Mouse (Mus musculus): ENCODE data around the gene Sar1a. TPM values are rescaled to one million over a fixed set of nuclear protein-coding genes. Genes with fewer than 3 reads are reported as not detected.

Sar1a gene
- polyA plus RNA-seq, 1 experiment from 2014 or later = 238 TPM

GRCm38 (mm10) chr10:61715462-61715837, 35.4 kb downstream of the Sar1a start:
- ATAC-seq (replicated peaks; ENCODE audit: low FRiP score) (peak; percentile 27; the same call in 1 of the 2 replicates), DNase-seq (ENCODE audit: low spot score) (no peak)

GRCm38 (mm10) chr10:61715996-61716864, 36.1 kb downstream of the Sar1a start:
- H3K4me1 ChIP-seq (replicated peaks; ENCODE audit: control insufficient read depth, insufficient read depth, low read length) = no peaks in the 10 kb centered on the region
- 77% methylated on average over 7 of the region's 7 CpGs for WGBS
- H3K4me2 ChIP-seq (ENCODE audit: low read depth, low read length, severe bottlenecking) = no peak overlapping the region; the same call in 1 of the 2 replicates
- no peaks in the 10 kb centered on the region for H3K9me3 ChIP-seq (ENCODE audit: control insufficient read depth, low read length)
- no peak overlapping the region for H3K9ac ChIP-seq (ENCODE audit: low read length)
- H3K4me3 ChIP-seq (ENCODE audit: low read depth, low read length) = no peak overlapping the region
- no peak for DNase-seq (ENCODE audit: low spot score)
- H3K36me3 ChIP-seq (ENCODE audit: control insufficient read depth, insufficient read depth, low read length) = no peaks in the 10 kb centered on the region
- no peak for ATAC-seq (replicated peaks; ENCODE audit: low FRiP score)
- no peak overlapping the region for H3K27ac ChIP-seq (ENCODE audit: low read depth, low read length)
- H3K27me3 ChIP-seq (ENCODE audit: control insufficient read depth, insufficient read depth, low read length) = peaks cover 4% of the 10 kb centered on the region

More at GRCm38 (mm10) chr10:61715462-61715837, 35.4 kb downstream of the Sar1a start:
- no peaks in the 10 kb centered on the region for H3K36me3 ChIP-seq (ENCODE audit: control insufficient read depth, insufficient read depth, low read length)
- H3K27me3 ChIP-seq (ENCODE audit: control insufficient read depth, insufficient read depth, low read length) = peaks cover 4% of the 10 kb centered on the region
- H3K27ac ChIP-seq (ENCODE audit: low read depth, low read length) = no peak overlapping the region
- H3K9ac ChIP-seq (ENCODE audit: low read length) = peak overlapping the region; percentile 50
- no peaks in the 10 kb centered on the region for H3K4me1 ChIP-seq (replicated peaks; ENCODE audit: control insufficient read depth, insufficient read depth, low read length)
- H3K4me2 ChIP-seq (ENCODE audit: low read depth, low read length, severe bottlenecking) = peak overlapping the region; percentile 60
- H3K9me3 ChIP-seq (ENCODE audit: control insufficient read depth, low read length) = no peaks in the 10 kb centered on the region
- WGBS = 6% methylated on average over 11 of the region's 11 CpGs
- peak overlapping the region; percentile 44 for H3K4me3 ChIP-seq (ENCODE audit: low read depth, low read length)

- DNase-seq (ENCODE audit: low spot score) = no peak
- H3K27me3 ChIP-seq (ENCODE audit: control insufficient read depth, insufficient read depth, low read length) = peaks cover 4% of the 10 kb centered on the region
- no peak overlapping the region for H3K9ac ChIP-seq (ENCODE audit: low read length)
- no peak overlapping the region for H3K27ac ChIP-seq (ENCODE audit: low read depth, low read length)
- no peak overlapping the region for H3K4me2 ChIP-seq (ENCODE audit: low read depth, low read length, severe bottlenecking)
- H3K9me3 ChIP-seq (ENCODE audit: control insufficient read depth, low read length) = no peaks in the 10 kb centered on the region
- no peak overlapping the region for H3K4me3 ChIP-seq (ENCODE audit: low read depth, low read length)
- ATAC-seq (replicated peaks; ENCODE audit: low FRiP score) = no peak
- 90% methylated on average over 12 of the region's 12 CpGs for WGBS
- no peaks in the 10 kb centered on the region for H3K4me1 ChIP-seq (replicated peaks; ENCODE audit: control insufficient read depth, insufficient read depth, low read length)
- no peaks in the 10 kb centered on the region for H3K36me3 ChIP-seq (ENCODE audit: control insufficient read depth, insufficient read depth, low read length)
These were observed 37.6 kb downstream of the Sar1a start for GRCm38 (mm10) chr10:61717406-61718296.

GRCm38 (mm10) chr10:61720331-61720730, 40.2 kb downstream of the Sar1a start:
- DNase-seq (ENCODE audit: low spot score) (no peak), ATAC-seq (replicated peaks; ENCODE audit: low FRiP score) (no peak)
- Histone ChIP-seq H3K27ac (ENCODE audit: low read depth, low read length) (no peak overlapping the region), H3K4me3 (ENCODE audit: low read depth, low read length) (no peak overlapping the region), H3K9ac (ENCODE audit: low read length) (no peak overlapping the region), H3K27me3 (ENCODE audit: control insufficient read depth, insufficient read depth, low read length) (peaks cover 2% of the 10 kb centered on the region; the same call in 1 of the 2 replicates), H3K9me3 (ENCODE audit: control insufficient read depth, low read length) (no peaks in the 10 kb centered on the region), H3K36me3 (ENCODE audit: control insufficient read depth, insufficient read depth, low read length) (no peaks in the 10 kb centered on the region), H3K4me2 (ENCODE audit: low read depth, low read length, severe bottlenecking) (no peak overlapping the region), H3K4me1 (replicated peaks; ENCODE audit: control insufficient read depth, insufficient read depth, low read length) (no peaks in the 10 kb centered on the region)
- 91% methylated on average over 7 of the region's 7 CpGs for WGBS

- ATAC-seq (replicated peaks; ENCODE audit: low FRiP score) (no peak), DNase-seq (ENCODE audit: low spot score) (no peak)
- H3K9me3 ChIP-seq (ENCODE audit: control insufficient read depth, low read length) = no peaks in the 10 kb centered on the region
These were observed 42.1 kb downstream of the Sar1a start for GRCm38 (mm10) chr10:61722215-61722614.

GRCm38 (mm10) chr10:61723271-61723670, 43.2 kb downstream of the Sar1a start:
- no peaks in the 10 kb centered on the region for H3K27me3 ChIP-seq (ENCODE audit: control insufficient read depth, insufficient read depth, low read length)
- 80% methylated on average over 6 of the region's 6 CpGs for WGBS
- no peak overlapping the region for H3K27ac ChIP-seq (ENCODE audit: low read depth, low read length)
- no peak overlapping the region for H3K4me2 ChIP-seq (ENCODE audit: low read depth, low read length, severe bottlenecking)
- H3K9me3 ChIP-seq (ENCODE audit: control insufficient read depth, low read length) = no peaks in the 10 kb centered on the region
- no peak overlapping the region for H3K9ac ChIP-seq (ENCODE audit: low read length)
- no peak overlapping the region for H3K4me3 ChIP-seq (ENCODE audit: low read depth, low read length)
- H3K4me1 ChIP-seq (replicated peaks; ENCODE audit: control insufficient read depth, insufficient read depth, low read length) = no peaks in the 10 kb centered on the region
- DNase-seq (ENCODE audit: low spot score) (no peak), ATAC-seq (replicated peaks; ENCODE audit: low FRiP score) (no peak)
- H3K36me3 ChIP-seq (ENCODE audit: control insufficient read depth, insufficient read depth, low read length) = no peaks in the 10 kb centered on the region

More at GRCm38 (mm10) chr10:61722215-61722614, 42.1 kb downstream of the Sar1a start:
- H3K4me3 ChIP-seq (ENCODE audit: low read depth, low read length) = no peak overlapping the region
- H3K27ac ChIP-seq (ENCODE audit: low read depth, low read length) = no peak overlapping the region
- 73% methylated on average over 3 of the region's 3 CpGs for WGBS
- no peaks in the 10 kb centered on the region for H3K36me3 ChIP-seq (ENCODE audit: control insufficient read depth, insufficient read depth, low read length)
- H3K27me3 ChIP-seq (ENCODE audit: control insufficient read depth, insufficient read depth, low read length) = no peaks in the 10 kb centered on the region
- H3K4me2 ChIP-seq (ENCODE audit: low read depth, low read length, severe bottlenecking) = no peak overlapping the region
- H3K4me1 ChIP-seq (replicated peaks; ENCODE audit: control insufficient read depth, insufficient read depth, low read length) = no peaks in the 10 kb centered on the region
- no peak overlapping the region for H3K9ac ChIP-seq (ENCODE audit: low read length)

GRCm38 (mm10) chr10:61729181-61729580, 49.1 kb downstream of the Sar1a start:
- WGBS = 87% methylated on average over 11 of the region's 11 CpGs
- no peaks in the 10 kb centered on the region for H3K9me3 ChIP-seq (ENCODE audit: control insufficient read depth, low read length)
- no peaks in the 10 kb centered on the region for H3K36me3 ChIP-seq (ENCODE audit: control insufficient read depth, insufficient read depth, low read length)
- DNase-seq (ENCODE audit: low spot score) = no peak
- ATAC-seq (replicated peaks; ENCODE audit: low FRiP score) = no peak
- H3K27ac ChIP-seq (ENCODE audit: low read depth, low read length) = no peak overlapping the region
- no peak overlapping the region for H3K9ac ChIP-seq (ENCODE audit: low read length)
- H3K27me3 ChIP-seq (ENCODE audit: control insufficient read depth, insufficient read depth, low read length) = no peaks in the 10 kb centered on the region
- H3K4me3 ChIP-seq (ENCODE audit: low read depth, low read length) = no peak overlapping the region
- no peak overlapping the region for H3K4me2 ChIP-seq (ENCODE audit: low read depth, low read length, severe bottlenecking)
- H3K4me1 ChIP-seq (replicated peaks; ENCODE audit: control insufficient read depth, insufficient read depth, low read length) = no peaks in the 10 kb centered on the region

- 95% methylated on average over 6 of the region's 6 CpGs for WGBS
- H3K9me3 ChIP-seq (ENCODE audit: control insufficient read depth, low read length) = no peaks in the 10 kb centered on the region
- H3K4me2 ChIP-seq (ENCODE audit: low read depth, low read length, severe bottlenecking) = no peak overlapping the region
- no peaks in the 10 kb centered on the region for H3K36me3 ChIP-seq (ENCODE audit: control insufficient read depth, insufficient read depth, low read length)
- no peak for ATAC-seq (replicated peaks; ENCODE audit: low FRiP score)
- no peak overlapping the region for H3K4me3 ChIP-seq (ENCODE audit: low read depth, low read length)
- H3K27me3 ChIP-seq (ENCODE audit: control insufficient read depth, insufficient read depth, low read length) = no peaks in the 10 kb centered on the region
- no peaks in the 10 kb centered on the region for H3K4me1 ChIP-seq (replicated peaks; ENCODE audit: control insufficient read depth, insufficient read depth, low read length)
- no peak for DNase-seq (ENCODE audit: low spot score)
- H3K9ac ChIP-seq (ENCODE audit: low read length) = no peak overlapping the region
- H3K27ac ChIP-seq (ENCODE audit: low read depth, low read length) = no peak overlapping the region
These were observed 50.1 kb downstream of the Sar1a start for GRCm38 (mm10) chr10:61730171-61730570.

All from forebrain, embryonic 11.5 days (tissue).